Mouse (Mus musculus) E14TG2a.4 (cell line): ENCODE results near the gene Fam50b.

Experiments used
- H3K27me3 ChIP-seq: 2 replicates; pipeline ENCODE4 v1.6.1; 2014; ENCODE audit warnings: low read length, control low read depth; ENCODE audit not compliant: insufficient read depth
- H3K36me3 ChIP-seq: 2 replicates; pipeline ENCODE4 v1.6.1; 2014; ENCODE audit warnings: low read length, control low read depth; ENCODE audit not compliant: insufficient read depth
- H3K4me1 ChIP-seq: replicated peaks from 2 replicates; pipeline ENCODE4 v1.6.1; 2014; ENCODE audit warnings: low read depth, low read length, control low read depth
- H3K4me3 ChIP-seq: replicated peaks from 2 replicates; pipeline ENCODE4 v1.5.1; 2014; ENCODE audit warnings: mild to moderate bottlenecking, low read length
- H3K9me3 ChIP-seq: 2 replicates; pipeline ENCODE4 v1.6.1; 2014; ENCODE audit warnings: low read length, control low read depth
- CTCF ChIP-seq: conservative IDR thresholded peaks from 2 replicates; pipeline ENCODE4 v1.5.1; 2014; ENCODE audit warnings: low read length
- NANOG ChIP-seq: IDR thresholded peaks from 2 replicates; pipeline ENCODE4 v1.6.1; 2014; ENCODE audit warnings: borderline replicate concordance, low read length, mixed read lengths
- POU5F1 ChIP-seq: IDR thresholded peaks from 2 replicates; pipeline ENCODE4 v1.6.1; 2014; ENCODE audit warnings: low read length, borderline replicate concordance

Fam50b gene

GRCm38 (mm10) chr13:34704835-34705234 is 29.8 kb upstream of the Fam50b start:
- H3K36me3 ChIP-seq = no peaks in the 10 kb centered on the region
- H3K4me3 ChIP-seq = no peak overlapping the region
- H3K4me1 ChIP-seq = no peaks in the 10 kb centered on the region
- TF ChIP-seq CTCF (no peak), NANOG (no peak), POU5F1 (no peak)
- no peaks in the 10 kb centered on the region for H3K27me3 ChIP-seq
- H3K9me3 ChIP-seq = no peaks in the 10 kb centered on the region; the same call in 1 of the 2 replicates

- no peaks in the 10 kb centered on the region; the same call in 1 of the 2 replicates for H3K9me3 ChIP-seq
- H3K4me3 ChIP-seq = no peak overlapping the region
- H3K4me1 ChIP-seq = no peaks in the 10 kb centered on the region
- H3K36me3 ChIP-seq = no peaks in the 10 kb centered on the region
- H3K27me3 ChIP-seq = no peaks in the 10 kb centered on the region
- TF ChIP-seq CTCF = no peak
- no peak for TF ChIP-seq NANOG
- TF ChIP-seq POU5F1 = no peak
Measured at GRCm38 (mm10) chr13:34708955-34709354, 25.7 kb upstream of the Fam50b start.

GRCm38 (mm10) chr13:34709566-34709965 is 25.1 kb upstream of the Fam50b start:
- Histone ChIP-seq H3K9me3 (no peaks in the 10 kb centered on the region; the same call in 1 of the 2 replicates), H3K4me3 (no peak overlapping the region), H3K4me1 (no peaks in the 10 kb centered on the region), H3K36me3 (no peaks in the 10 kb centered on the region), H3K27me3 (no peaks in the 10 kb centered on the region)
- TF ChIP-seq CTCF (no peak), POU5F1 (no peak), NANOG (no peak)

- no peaks in the 10 kb centered on the region for H3K4me1 ChIP-seq
Measured at GRCm38 (mm10) chr13:34711410-34711809, 23.2 kb upstream of the Fam50b start.

GRCm38 (mm10) chr13:34712881-34713280 is 21.8 kb upstream of the Fam50b start:
- Histone ChIP-seq H3K27me3 (no peaks in the 10 kb centered on the region), H3K9me3 (no peaks in the 10 kb centered on the region), H3K4me3 (no peak overlapping the region), H3K36me3 (no peaks in the 10 kb centered on the region), H3K4me1 (no peaks in the 10 kb centered on the region)
- TF ChIP-seq NANOG (no peak), CTCF (no peak), POU5F1 (no peak)

More at GRCm38 (mm10) chr13:34711410-34711809, 23.2 kb upstream of the Fam50b start:
- no peaks in the 10 kb centered on the region for H3K9me3 ChIP-seq
- TF ChIP-seq NANOG = no peak
- TF ChIP-seq POU5F1 = no peak
- no peak for TF ChIP-seq CTCF
- no peaks in the 10 kb centered on the region for H3K36me3 ChIP-seq
- H3K27me3 ChIP-seq = no peaks in the 10 kb centered on the region
- H3K4me3 ChIP-seq = no peak overlapping the region

GRCm38 (mm10) chr13:34715437-34715838 is 19.2 kb upstream of the Fam50b start:
- H3K27me3 ChIP-seq = no peaks in the 10 kb centered on the region
- no peak for TF ChIP-seq POU5F1
- TF ChIP-seq NANOG = no peak
- no peak for TF ChIP-seq CTCF
- H3K9me3 ChIP-seq = no peaks in the 10 kb centered on the region
- H3K4me1 ChIP-seq = no peaks in the 10 kb centered on the region
- no peaks in the 10 kb centered on the region for H3K36me3 ChIP-seq
- no peak overlapping the region for H3K4me3 ChIP-seq

- TF ChIP-seq POU5F1 = no peak
- TF ChIP-seq CTCF = no peak
- TF ChIP-seq NANOG = no peak
- Histone ChIP-seq H3K9me3 (no peaks in the 10 kb centered on the region), H3K36me3 (no peaks in the 10 kb centered on the region), H3K27me3 (no peaks in the 10 kb centered on the region), H3K4me1 (no peaks in the 10 kb centered on the region), H3K4me3 (no peak overlapping the region)
Measured at GRCm38 (mm10) chr13:34724831-34725592, 9.6 kb upstream of the Fam50b start.

GRCm38 (mm10) chr13:34725800-34726476 is 8.7 kb upstream of the Fam50b start:
- Histone ChIP-seq H3K27me3 (no peaks in the 10 kb centered on the region), H3K4me3 (no peak overlapping the region), H3K9me3 (no peaks in the 10 kb centered on the region), H3K4me1 (no peaks in the 10 kb centered on the region), H3K36me3 (no peaks in the 10 kb centered on the region)
- no peak for TF ChIP-seq POU5F1
- TF ChIP-seq NANOG = no peak
- no peak for TF ChIP-seq CTCF

GRCm38 (mm10) chr13:34726477-34726805 is 8.2 kb upstream of the Fam50b start:
- no peaks in the 10 kb centered on the region for H3K27me3 ChIP-seq
- no peaks in the 10 kb centered on the region for H3K4me1 ChIP-seq
- H3K36me3 ChIP-seq = no peaks in the 10 kb centered on the region
- H3K4me3 ChIP-seq = no peak overlapping the region
- no peaks in the 10 kb centered on the region for H3K9me3 ChIP-seq
- TF ChIP-seq NANOG (no peak), POU5F1 (no peak), CTCF (no peak)
